Comparison of ENCODE assay signal across 12 mouse cellular contexts in the genomic region with DNA sequence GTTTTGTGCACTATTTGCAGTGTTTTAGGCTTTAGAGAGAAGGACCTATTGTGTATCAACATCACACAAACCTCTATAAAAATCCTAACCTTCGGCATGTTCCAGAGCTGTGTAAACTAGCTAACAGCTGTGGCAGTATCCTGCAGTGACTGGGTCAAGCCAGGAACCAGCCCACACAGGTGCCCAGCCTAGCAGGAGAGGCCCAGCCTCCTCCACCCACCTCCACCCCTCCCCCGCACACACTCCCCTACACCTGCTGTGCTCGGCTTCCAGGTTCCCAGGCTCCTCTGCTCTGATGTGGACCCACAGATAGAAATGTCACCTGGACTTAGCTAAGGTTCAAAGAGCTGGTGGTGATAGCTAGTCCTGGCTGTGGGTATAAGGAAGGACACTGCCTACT.
A peak's percentile ranks its signal among the peaks of the same experiment; 100 is the strongest.
DNase-seq lines count a peak whose midpoint lies in the region; ATAC-seq and TF ChIP-seq lines count a peak whose summit lies in the region.
"Had no signal": no experiment of that assay in that cellular context is flagged by ENCODE, and none has a peak within 500 bp of the region (broad histone marks: within the 10 kb centered on the region; RNA-seq: fewer than 3 reads in every experiment).

No protein-coding gene starts in this region.

- no peak overlapping the region for H3K27ac ChIP-seq in midbrain, embryonic 11.5 days (ENCODE audit: low read depth, low read length)
- no peak overlapping the region for H3K27ac ChIP-seq in midbrain, embryonic 16.5 days (ENCODE audit: low read length)
- peak overlapping the region; percentile 12; the same call in 1 of the 2 replicates for H3K27ac ChIP-seq in liver, embryonic 12.5 days
- H3K27ac ChIP-seq in forebrain, postnatal 0 days (ENCODE audit: low read depth, low read length): no peak overlapping the region
- H3K27ac ChIP-seq: hindbrain, postnatal 0 days; macrophage had no signal

- 0 out of 2 replicates have a peak, but pooled peaks have one; percentile 24 for ATAC-seq in midbrain, embryonic 11.5 days (ENCODE audit: low FRiP score)
- no peak for ATAC-seq in midbrain, embryonic 16.5 days
- peak; percentile 62 for ATAC-seq in liver, embryonic 12.5 days
- ATAC-seq in forebrain, postnatal 0 days: no peak
- ATAC-seq: hindbrain, postnatal 0 days had no signal

- no peaks in the 10 kb centered on the region for H3K9me3 ChIP-seq in midbrain, embryonic 11.5 days (ENCODE audit: control insufficient read depth, low read length)
- H3K9me3 ChIP-seq in midbrain, embryonic 16.5 days (replicated peaks; ENCODE audit: control insufficient read depth, low read length, poor library complexity, severe bottlenecking): no peaks in the 10 kb centered on the region
- H3K9me3 ChIP-seq in liver, embryonic 12.5 days (replicated peaks): no peaks in the 10 kb centered on the region
- no peaks in the 10 kb centered on the region for H3K9me3 ChIP-seq in forebrain, postnatal 0 days (ENCODE audit: low read length)

- WGBS in midbrain, embryonic 11.5 days: 49% methylated on average over 3 of the region's 3 CpGs
- 54% methylated on average over 3 of the region's 3 CpGs for WGBS in midbrain, embryonic 16.5 days
- 70% methylated on average over 3 of the region's 3 CpGs for WGBS in liver, embryonic 12.5 days (ENCODE audit: insufficient replicate concordance)
- 57% methylated on average over 3 of the region's 3 CpGs for WGBS in forebrain, postnatal 0 days

- no peaks in the 10 kb centered on the region for H3K27me3 ChIP-seq in midbrain, embryonic 11.5 days (ENCODE audit: control insufficient read depth, insufficient read depth, low read length)
- no peaks in the 10 kb centered on the region for H3K27me3 ChIP-seq in midbrain, embryonic 16.5 days (ENCODE audit: control insufficient read depth, insufficient read depth, low read depth, low read length)
- H3K27me3 ChIP-seq in liver, embryonic 12.5 days (replicated peaks): peaks cover 31% of the 10 kb centered on the region
- H3K27me3 ChIP-seq in forebrain, postnatal 0 days (ENCODE audit: insufficient read depth, low read length): no peaks in the 10 kb centered on the region
- H3K27me3 ChIP-seq: Patski had no signal

- H3K36me3 ChIP-seq in midbrain, embryonic 11.5 days (ENCODE audit: control insufficient read depth, insufficient read depth, low read length): no peaks in the 10 kb centered on the region
- H3K36me3 ChIP-seq in midbrain, embryonic 16.5 days (ENCODE audit: control insufficient read depth, insufficient read depth, low read length): no peaks in the 10 kb centered on the region
- H3K36me3 ChIP-seq in liver, embryonic 12.5 days: no peaks in the 10 kb centered on the region
- no peaks in the 10 kb centered on the region for H3K36me3 ChIP-seq in forebrain, postnatal 0 days (ENCODE audit: insufficient read depth)

- no peak overlapping the region for H3K4me2 ChIP-seq in midbrain, embryonic 11.5 days
- no peak overlapping the region for H3K4me2 ChIP-seq in midbrain, embryonic 16.5 days (ENCODE audit: low read length)
- H3K4me2 ChIP-seq in liver, embryonic 12.5 days: no peak overlapping the region
- no peak overlapping the region for H3K4me2 ChIP-seq in forebrain, postnatal 0 days (ENCODE audit: low read depth)

- no peak overlapping the region for H3K4me3 ChIP-seq in midbrain, embryonic 11.5 days (ENCODE audit: low read depth, low read length)
- no peak overlapping the region for H3K4me3 ChIP-seq in midbrain, embryonic 16.5 days (ENCODE audit: low read depth, low read length)
- H3K4me3 ChIP-seq in liver, embryonic 12.5 days: no peak overlapping the region
- no peak overlapping the region for H3K4me3 ChIP-seq in forebrain, postnatal 0 days (ENCODE audit: low read depth, low read length)

- peaks cover 4% of the 10 kb centered on the region for H3K4me1 ChIP-seq in midbrain, embryonic 11.5 days (ENCODE audit: control insufficient read depth, insufficient read depth, low read length)
- H3K4me1 ChIP-seq in midbrain, embryonic 16.5 days (ENCODE audit: control insufficient read depth, insufficient read depth, low read length): no peaks in the 10 kb centered on the region
- peaks cover 37% of the 10 kb centered on the region for H3K4me1 ChIP-seq in liver, embryonic 12.5 days
- no peaks in the 10 kb centered on the region for H3K4me1 ChIP-seq in forebrain, postnatal 0 days (ENCODE audit: insufficient read depth)

- no peak for DNase-seq in midbrain, embryonic 11.5 days (ENCODE audit: low spot score, missing footprints)
- DNase-seq in kidney, adult 8-10 months: peak; percentile 66 to 79
- DNase-seq in thymus, postnatal 25 days: peak; percentile 80
- DNase-seq in gastrocnemius, adult 8-10 months (ENCODE audit: low spot score in 2 of 2): no peak
- no peak for DNase-seq in spleen, postnatal 4 days (ENCODE audit: low spot score in 2 of 2)
- no peak for DNase-seq in forebrain, postnatal 0 days
- DNase-seq: gastrocnemius, postnatal 10 days had no signal

- TF ChIP-seq CTCF in forebrain, postnatal 0 days (IDR thresholded peaks at IDR 0.05; ENCODE audit: low read depth): no peak

- no peak overlapping the region for H3K9ac ChIP-seq in midbrain, embryonic 11.5 days (ENCODE audit: low read length)
- no peak overlapping the region for H3K9ac ChIP-seq in midbrain, embryonic 16.5 days (ENCODE audit: low read depth, low read length)
- H3K9ac ChIP-seq in liver, embryonic 12.5 days: no peak overlapping the region
- H3K9ac ChIP-seq in forebrain, postnatal 0 days: no peak overlapping the region

Comparison
In these comparisons a context has a peak if more than half of its experiments do, and no peak if none do; other contexts are left out.
1. ATAC-seq: peak in midbrain, embryonic 11.5 days (single experiment) and liver, embryonic 12.5 days (single experiment); none in midbrain, embryonic 16.5 days (single experiment) and forebrain, postnatal 0 days (single experiment).
2. DNase-seq: peak in kidney, adult 8-10 months (2 of 2) and thymus, postnatal 25 days (single experiment); none in midbrain, embryonic 11.5 days (single experiment), gastrocnemius, adult 8-10 months (0 of 2), spleen, postnatal 4 days (0 of 2) and forebrain, postnatal 0 days (single experiment).